Mouse (Mus musculus): Measurements from ENCODE around the gene Klhdc10.

Klhdc10 gene

GRCm38 (mm10) chr6:30402091-30402491 is 423 bp downstream of the Klhdc10 start:
- peak; percentile 58 for DNase-seq (ENCODE audit: low read depth, low spot score)

GRCm38 (mm10) chr6:30403465-30403864 is 1.8 kb downstream of the Klhdc10 start:
- DNase-seq (ENCODE audit: low read depth, low spot score), result peak; percentile 92

GRCm38 (mm10) chr6:30404671-30405070 is 3.0 kb downstream of the Klhdc10 start:
- no peak for DNase-seq (ENCODE audit: low read depth, low spot score)

DNA sequence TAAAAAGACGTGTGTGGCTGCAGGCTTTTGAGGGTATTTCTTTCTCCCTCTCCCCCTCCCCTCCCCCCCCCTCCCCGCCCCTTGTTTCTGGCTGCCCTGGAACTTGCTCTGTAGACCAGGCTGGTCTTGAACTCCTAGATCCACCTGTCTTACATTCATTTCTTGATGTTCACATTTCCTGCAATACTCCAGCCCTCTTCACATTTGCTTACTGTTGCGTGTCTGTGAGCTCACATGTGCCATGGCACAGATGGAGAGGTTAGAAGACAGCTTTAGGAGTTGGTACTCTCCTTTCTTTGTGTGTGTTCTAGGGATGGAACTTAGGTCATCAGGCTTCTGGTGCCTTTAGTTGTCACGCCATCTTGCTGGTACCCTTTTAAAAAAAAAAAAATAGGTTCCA is 6.6 kb downstream of the Klhdc10 start:
- DNase-seq (ENCODE audit: low read depth, low spot score), result no peak

DNA sequence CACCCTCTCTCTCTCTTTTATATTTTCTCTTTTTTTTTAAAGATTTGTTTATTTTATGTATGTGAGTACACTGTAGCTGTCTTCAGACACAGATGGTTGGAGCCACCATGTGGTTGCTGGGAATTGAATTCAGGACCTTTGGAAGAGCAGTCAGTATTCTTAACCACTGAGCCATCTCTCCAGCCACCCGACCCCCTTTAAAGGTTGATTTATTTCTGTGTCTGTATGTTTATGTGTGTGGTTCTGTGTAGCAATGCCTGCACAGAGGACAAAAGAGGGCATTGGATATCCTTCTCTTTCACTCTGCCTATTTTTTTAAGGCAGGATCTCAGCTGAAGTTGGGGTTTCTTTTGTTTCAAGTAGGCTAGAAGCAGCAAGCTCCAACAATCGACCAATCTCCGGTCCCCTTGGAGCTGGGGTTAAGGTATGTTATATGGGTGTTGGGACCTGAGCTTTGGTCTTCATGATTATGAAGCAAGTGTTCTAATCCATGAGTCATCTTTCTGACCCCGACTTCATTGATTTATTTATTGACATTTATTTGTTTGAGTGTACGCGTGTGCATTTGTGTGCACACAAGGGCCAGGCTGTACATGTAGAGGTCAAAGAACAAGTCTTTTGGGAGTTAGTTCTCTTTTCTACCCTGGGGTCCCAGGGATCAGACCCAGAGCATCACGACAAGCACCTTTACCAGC is 7.9 kb downstream of the Klhdc10 start:
- DNase-seq (ENCODE audit: low read depth, low spot score), result no peak

GRCm38 (mm10) chr6:30411311-30411710 is 9.6 kb downstream of the Klhdc10 start:
- DNase-seq (ENCODE audit: low read depth, low spot score), result no peak

GRCm38 (mm10) chr6:30416126-30416525 is 14.5 kb downstream of the Klhdc10 start:
- DNase-seq (ENCODE audit: low read depth, low spot score), result no peak

DNA sequence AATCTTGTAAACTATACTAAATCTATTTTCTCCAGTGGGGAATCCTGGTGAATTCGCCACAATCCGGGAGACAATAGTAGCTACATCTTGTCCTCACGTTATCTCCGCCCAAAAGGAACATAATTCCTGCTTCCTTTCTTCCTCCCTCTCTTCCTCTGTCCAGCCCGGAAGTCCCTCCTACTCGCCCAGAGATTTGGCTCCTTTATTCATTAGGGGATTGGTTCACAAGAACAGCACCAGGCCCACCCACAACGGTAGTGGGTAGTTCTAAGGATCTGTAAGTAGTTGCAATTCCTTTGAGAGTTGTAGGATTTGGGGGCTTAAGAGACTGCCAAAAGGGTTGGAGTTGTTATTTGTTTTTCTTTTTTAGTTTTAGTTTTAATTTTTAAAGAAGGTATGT is 15.1 kb downstream of the Klhdc10 start:
- no peak for DNase-seq (ENCODE audit: low read depth, low spot score)

DNA sequence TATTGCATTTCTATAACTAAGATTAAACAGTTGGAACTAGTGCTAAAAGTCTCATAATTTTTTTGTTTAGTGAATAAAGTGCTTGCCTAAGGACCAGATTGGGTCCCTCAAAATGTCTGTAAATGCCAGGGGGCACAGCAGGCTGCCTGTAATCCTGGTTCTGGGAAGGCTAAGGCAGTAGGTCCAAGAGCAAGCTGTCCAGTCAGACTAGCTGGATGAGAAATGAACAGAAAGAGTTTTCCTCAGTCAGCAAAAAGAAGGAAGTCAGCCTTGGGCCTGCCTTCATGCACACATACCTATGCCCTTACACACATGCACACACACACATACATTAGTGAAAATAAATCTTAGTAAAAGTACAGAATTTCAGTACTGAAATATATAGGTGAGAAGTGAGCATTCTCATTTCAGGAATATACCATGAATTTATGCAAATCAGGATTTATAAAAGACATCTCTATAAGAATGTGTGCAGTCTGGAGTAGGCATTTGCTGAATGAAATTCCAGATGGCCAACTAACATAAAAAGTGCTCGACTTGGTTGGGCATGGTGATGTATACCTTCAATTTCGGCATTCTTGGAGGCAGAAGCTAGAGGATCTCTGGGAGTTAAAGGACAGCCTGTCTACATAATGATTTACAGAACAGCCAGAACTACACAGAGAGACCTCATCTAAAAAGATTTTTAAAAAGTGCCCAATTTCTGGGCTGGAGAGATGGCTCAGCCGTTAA is 31.0 kb downstream of the Klhdc10 start:
- DNase-seq (ENCODE audit: low read depth, low spot score), result peak; percentile 81

DNA sequence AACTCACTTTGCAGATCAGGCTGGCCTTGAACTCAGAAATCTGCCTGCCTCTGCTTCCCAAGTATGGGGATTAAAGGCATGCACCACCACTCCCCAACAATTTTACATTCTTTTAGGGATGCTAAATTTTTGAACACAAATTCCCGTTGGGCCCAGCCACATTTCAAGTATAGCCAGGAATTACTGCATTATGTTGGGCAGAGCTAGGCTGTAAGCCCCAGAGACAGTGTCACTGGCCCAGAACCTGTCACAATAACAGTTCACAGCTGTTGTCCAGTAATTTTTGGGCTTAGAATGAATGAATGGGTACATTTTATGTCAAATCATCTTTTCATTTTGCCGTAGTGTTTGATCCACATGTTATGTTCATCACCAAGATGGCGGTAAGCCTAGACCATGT is 34.8 kb downstream of the Klhdc10 start:
- DNase-seq (ENCODE audit: low read depth, low spot score), result no peak

- no peak for DNase-seq (ENCODE audit: low read depth, low spot score)
Measured at GRCm38 (mm10) chr6:30437054-30437453, 35.4 kb downstream of the Klhdc10 start.

DNA sequence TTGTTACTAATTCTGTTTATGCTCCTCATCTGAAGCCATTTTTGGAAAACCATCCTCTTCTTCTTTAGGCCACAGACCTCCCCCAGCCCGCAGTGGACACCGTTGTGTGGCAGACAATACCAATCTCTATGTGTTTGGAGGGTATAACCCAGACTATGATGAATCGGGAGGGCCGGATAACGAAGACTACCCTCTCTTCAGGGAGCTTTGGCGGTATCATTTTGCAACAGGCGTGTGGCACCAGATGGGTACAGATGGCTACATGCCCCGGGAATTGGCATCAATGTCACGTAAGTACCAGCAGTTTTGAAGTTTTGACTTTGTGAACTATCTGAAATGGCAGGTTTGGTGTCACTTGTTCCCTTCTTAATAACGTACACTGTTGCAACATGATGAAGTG is 37.9 kb downstream of the Klhdc10 start:
- no peak for DNase-seq (ENCODE audit: low read depth, low spot score)

DNA sequence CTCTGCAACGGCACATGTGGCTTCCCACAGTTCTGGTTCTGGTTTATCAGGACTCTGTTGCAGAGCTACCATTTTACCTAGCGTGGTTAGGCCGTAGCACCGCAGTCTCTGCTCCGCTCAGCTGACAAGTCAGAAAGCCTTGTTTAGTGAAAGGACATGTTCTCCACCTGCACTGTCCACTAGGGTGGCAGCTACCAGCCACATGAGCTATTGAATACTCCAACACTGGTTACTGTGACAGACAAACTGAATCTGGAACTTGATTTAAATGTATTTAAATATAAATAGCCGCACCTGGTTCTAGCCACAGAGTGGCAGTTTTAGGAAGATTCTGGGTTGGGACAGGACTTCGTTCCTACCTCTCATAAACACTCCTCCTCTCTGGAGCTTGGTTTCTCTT is 55.3 kb downstream of the Klhdc10 start:
- DNase-seq (ENCODE audit: low read depth, low spot score), result no peak

DNA sequence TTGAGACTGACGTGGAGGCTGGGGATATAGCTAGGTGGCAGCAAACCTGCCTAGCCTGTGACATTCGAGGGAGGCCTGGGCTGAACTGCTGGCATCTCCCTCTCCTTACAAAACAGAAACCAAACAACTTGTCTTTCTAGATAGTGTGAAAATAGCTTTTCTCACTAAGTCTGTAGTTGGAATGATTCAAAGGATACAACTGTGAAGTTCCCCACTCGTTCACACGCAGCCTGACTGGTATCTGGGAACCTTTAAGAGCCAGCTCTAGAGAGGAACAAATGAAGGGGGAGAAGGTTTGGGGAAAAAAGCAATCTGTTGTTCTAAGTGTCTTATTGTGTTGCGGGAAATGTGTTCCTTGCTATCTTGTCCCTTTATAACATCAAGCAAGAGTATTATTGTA is 57.0 kb downstream of the Klhdc10 start:
- DNase-seq (ENCODE audit: low read depth, low spot score), result no peak

DNA sequence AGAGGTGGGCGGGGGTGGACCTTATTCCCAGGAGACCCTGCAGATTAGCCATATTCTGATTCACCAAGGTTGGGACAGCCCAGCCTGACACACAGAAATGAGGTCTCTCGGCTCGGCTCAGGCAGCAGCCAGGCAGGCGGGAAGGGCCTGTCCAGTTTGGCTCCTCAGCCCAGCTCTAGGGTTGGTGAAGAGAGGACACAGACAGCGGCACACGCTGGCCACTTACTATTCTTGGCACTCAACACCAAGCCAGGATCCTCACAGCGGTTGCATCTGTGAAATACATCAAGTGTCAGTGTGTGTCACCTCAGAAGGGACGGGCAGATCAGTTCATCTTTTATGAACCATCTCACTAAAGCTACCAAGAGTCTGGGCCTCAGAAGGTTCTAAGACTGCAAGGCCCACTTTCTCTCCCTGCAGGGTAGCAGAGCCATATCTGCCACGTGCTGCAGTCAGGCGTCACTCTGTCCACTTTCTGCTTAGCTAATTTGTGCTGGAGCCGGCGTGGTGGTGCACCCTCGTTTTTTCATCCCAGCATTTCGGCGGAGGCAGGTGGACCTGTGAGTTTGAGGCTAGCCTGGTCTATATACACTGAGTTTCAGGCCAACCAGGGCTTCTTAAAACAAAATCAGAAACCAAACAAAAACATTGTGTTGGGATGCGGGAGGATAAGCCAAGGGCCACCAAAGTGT is 57.5 kb downstream of the Klhdc10 start:
- no peak for DNase-seq (ENCODE audit: low read depth, low spot score)

DNA sequence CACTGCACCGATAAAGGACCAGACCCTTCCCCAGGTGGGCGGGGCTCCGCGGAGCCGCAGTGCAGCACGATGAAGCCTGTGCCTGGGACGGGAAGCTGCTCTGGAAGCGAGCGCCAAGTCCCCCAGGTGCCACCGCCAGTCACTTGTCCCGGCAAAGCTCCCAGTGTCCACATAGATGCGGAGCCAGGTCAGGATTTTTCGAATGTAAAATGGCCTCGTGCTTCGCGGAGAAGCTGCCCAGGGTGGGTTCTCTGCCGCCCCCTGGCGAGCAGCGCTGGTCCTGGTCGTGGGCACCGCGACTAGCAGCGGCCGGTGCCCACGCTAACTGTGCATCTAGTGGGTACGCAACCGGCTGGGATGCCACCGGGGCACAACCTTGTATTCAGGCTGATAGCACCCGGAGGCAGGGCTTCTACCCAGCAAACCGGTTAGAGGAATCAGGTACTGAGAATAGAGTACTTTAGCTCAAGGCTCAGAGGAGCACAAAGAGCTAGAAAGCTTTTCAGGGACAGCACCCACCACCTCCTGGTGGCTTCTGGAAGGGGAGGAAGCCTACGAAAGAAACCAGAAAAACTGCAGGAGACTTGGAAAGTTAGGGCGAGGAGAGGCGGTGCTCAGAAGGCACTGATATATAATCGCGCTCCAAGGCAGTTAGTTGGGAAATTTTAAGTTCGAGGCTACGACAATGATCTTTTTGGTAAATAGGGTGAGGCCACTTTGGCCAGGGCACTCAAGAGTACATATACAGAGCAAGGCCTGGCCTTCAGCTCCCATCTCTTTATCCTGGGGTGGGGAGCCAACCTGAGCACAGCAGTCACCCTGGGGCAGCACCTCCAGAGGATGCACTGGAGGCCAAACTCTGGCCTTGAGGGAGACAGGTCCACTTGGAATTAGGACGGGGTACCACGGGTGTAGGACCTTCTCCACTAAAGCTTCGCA is 58.4 kb downstream of the Klhdc10 start:
- no peak for DNase-seq (ENCODE audit: low read depth, low spot score)

DNA sequence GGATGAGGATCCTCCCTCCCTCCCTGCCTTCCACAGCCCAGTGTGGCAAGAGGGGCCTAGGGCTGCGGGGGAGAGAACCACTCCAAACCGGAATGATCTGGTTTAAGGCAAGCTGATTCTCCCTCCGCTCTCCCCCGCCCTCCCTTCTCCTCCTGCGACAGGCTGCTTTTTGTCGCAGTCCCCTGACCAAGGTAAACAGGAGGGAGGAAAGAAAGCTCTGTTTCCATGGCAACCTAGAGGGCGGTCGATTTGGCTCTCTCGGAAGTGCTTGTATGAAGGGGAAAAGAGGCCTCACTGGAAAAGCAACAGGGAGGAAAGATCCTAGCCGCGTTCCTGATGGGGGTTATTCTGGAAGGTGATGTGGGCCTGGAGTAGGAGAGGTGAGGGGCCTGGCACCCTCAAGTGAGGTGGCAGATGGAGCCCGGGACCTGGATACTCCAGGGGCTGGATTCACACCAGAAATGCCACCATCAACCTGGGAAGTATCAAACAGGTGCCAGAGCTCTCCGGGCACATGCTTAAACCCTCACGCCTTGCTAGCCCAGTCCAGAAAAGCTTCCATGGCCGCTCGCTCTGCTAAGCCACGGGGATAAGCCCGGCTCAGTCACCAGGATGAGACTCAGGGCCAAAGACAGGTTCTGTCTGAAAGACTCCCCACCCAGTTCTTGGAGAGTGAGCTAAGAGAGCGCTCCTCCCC is 59.2 kb downstream of the Klhdc10 start:
- no peak for DNase-seq (ENCODE audit: low read depth, low spot score)

GRCm38 (mm10) chr6:30461755-30462344 is 60.2 kb downstream of the Klhdc10 start:
- no peak for DNase-seq (ENCODE audit: low read depth, low spot score)

DNA sequence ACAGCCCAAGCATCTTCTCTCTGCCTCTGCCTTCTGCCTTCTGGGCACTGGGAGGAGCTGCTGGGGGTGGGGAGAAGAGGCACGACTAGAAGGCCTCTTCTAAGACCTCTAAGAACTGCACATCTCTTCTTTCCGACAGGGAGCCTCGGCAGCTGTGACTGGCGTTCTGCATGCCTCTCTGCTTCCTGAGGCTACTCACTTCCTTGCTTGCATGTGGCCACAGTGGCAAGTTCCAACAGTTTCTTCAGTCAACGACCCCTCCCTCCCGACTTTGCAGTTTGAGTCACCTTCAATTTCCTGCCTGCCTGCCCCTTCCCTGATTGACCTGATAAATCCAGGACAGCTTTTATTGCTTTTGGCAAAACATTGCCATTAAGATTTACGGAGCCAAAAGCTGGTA is 61.2 kb downstream of the Klhdc10 start:
- peak; percentile 10 for DNase-seq (ENCODE audit: low read depth, low spot score)

DNA sequence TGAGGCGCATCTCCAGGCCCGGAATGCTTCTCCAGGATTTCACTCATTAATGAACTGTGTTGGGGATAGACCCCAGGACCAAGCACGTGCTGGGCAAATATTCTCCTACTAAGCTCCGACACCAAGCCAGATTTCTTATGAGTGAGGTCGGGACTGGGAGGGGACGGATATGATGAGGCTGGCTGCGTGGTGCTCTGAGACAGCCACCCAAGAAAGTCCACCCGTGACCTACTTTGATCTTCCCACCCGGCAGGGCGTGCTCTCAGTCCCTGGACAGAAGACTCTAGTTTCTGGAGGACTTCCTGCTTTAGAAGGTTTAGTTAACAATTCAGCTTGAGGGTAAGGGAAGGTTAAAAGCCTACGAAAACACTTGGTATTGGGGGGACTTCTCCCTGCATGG is 63.9 kb downstream of the Klhdc10 start:
- DNase-seq (ENCODE audit: low read depth, low spot score), result no peak

GRCm38 (mm10) chr6:30468058-30468457 is 66.4 kb downstream of the Klhdc10 start:
- no peak for DNase-seq (ENCODE audit: low read depth, low spot score)
